Mouse (Mus musculus) neural tube, embryonic 14.5 days (tissue): ENCODE measurements at regions not wholly inside any gene's neighbourhood (a gene's known extent, or its start where the extent isn't known, plus 50 kb on each side); places are given as distances from the start of the nearest gene placed in this dataset.

Experiments used
- ATAC-seq: fragments of 200-750 bp; cut with Nextera tagmentation; 2 replicates; pipeline ENCODE4 v1.8.0; 2017; ENCODE audit warnings: low read depth, mild to moderate bottlenecking, moderate TSS enrichment, moderate library complexity
- H3K27ac ChIP-seq: fragments of 300-500 bp; sonication (generic); 2 replicates; pipeline ENCODE4 v1.5.1; 2014; ENCODE audit warnings: low read depth, mild to moderate bottlenecking, control low read depth, low read length, moderate library complexity, mixed read lengths
- H3K27me3 ChIP-seq: fragments of 300-500 bp; sonication (generic); 2 replicates; pipeline ENCODE4 v1.6.1; 2014; ENCODE audit warnings: low read length; ENCODE audit not compliant: control insufficient read depth, insufficient read depth
- H3K36me3 ChIP-seq: fragments of 300-500 bp; sonication (generic); 2 replicates; pipeline ENCODE4 v1.6.1; 2014; ENCODE audit warnings: low read length, mixed read lengths; ENCODE audit not compliant: control insufficient read depth, insufficient read depth
- H3K4me1 ChIP-seq: fragments of 300-500 bp; sonication (generic); 2 replicates; pipeline ENCODE4 v1.6.1; 2014; ENCODE audit warnings: low read length; ENCODE audit not compliant: control insufficient read depth, insufficient read depth
- H3K4me2 ChIP-seq: fragments of 300-500 bp; sonication (generic); 2 replicates; pipeline ENCODE4 v1.6.1; 2014; ENCODE audit warnings: mild to moderate bottlenecking, low read depth, low read length, control low read depth
- H3K4me3 ChIP-seq: fragments of 300-500 bp; sonication (generic); 2 replicates; pipeline ENCODE4 v1.5.1; 2014; ENCODE audit warnings: low read depth, low read length, control low read depth, mixed read lengths
- H3K9ac ChIP-seq: fragments of 300-500 bp; sonication (generic); replicated peaks from 2 replicates; pipeline ENCODE4 v1.6.1; 2014; ENCODE audit warnings: low read depth, mild to moderate bottlenecking, control low read depth, low read length, mixed read lengths
- H3K9me3 ChIP-seq: fragments of 300-500 bp; sonication (generic); 2 replicates; pipeline ENCODE4 v1.6.1; 2016; ENCODE audit warnings: low read length; ENCODE audit not compliant: control insufficient read depth
- WGBS: fragments of 180-500 bp; shearing (Covaris S2); extraction: QIAGEN DNeasy Blood & Tissue Kit; methylation state at CpG from one replicate; pipeline ENCODE4 v1.1.7; 2014; 5-methylcytosine and 5-hydroxymethylcytosine counted together

DNA sequence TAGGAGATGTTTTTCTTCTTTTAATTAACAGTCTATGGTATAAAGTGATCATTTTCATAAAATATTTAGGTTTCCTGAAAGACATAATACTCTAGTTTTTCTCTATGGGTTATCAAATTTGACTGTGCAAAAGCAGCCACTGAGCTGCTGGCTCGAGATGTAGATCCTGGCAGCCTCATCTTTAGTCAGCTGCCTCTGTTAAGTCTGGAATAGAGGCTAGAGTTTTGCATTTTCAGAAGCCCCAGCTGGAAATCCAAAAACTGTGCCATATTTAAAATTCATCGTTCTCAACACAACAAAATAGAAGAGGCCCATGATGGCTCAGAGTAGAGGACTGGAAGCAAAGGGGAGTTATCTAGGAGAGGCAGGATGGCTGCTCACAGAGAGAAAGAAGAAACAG is 53.8 kb upstream of the Lpar1 start:
- ATAC-seq = no peak
- H3K4me1 ChIP-seq = no peaks in the 10 kb centered on the region
- no peaks in the 10 kb centered on the region for H3K9me3 ChIP-seq
- no peak overlapping the region for H3K9ac ChIP-seq
- no peak overlapping the region for H3K4me3 ChIP-seq
- no peaks in the 10 kb centered on the region for H3K27me3 ChIP-seq
- 89% methylated on average over 2 of the region's 2 CpGs for WGBS
- no peaks in the 10 kb centered on the region for H3K36me3 ChIP-seq
- H3K27ac ChIP-seq = no peak overlapping the region
- H3K4me2 ChIP-seq = no peak overlapping the region

DNA sequence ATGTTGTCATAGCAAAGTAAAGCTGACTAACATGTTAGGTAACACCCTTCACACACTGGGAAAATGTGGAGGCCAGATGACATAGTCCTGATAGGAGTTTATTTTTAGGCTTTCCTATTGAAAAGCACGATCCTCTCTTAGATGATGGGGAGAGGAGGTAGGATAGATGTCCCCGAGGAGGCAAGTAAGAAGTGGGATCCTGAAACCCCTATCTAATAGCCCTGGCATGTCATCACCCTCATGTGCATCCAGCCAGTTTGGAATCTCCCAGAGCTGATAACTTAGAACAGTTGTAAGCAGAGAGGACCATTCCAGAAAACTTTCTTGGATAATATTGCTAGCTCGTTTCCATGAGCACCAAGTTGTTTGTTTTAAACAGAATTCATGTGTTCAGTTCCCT is 52.2 kb upstream of the Lpar1 start:
- no peak for ATAC-seq
- 83% methylated on average over 3 of the region's 3 CpGs for WGBS
- Histone ChIP-seq H3K27ac (no peak overlapping the region), H3K4me3 (no peak overlapping the region), H3K9ac (no peak overlapping the region), H3K36me3 (no peaks in the 10 kb centered on the region), H3K4me1 (no peaks in the 10 kb centered on the region), H3K27me3 (no peaks in the 10 kb centered on the region), H3K4me2 (no peak overlapping the region), H3K9me3 (no peaks in the 10 kb centered on the region)
